Mouse (Mus musculus): ENCODE results near the gene Mef2c. TPM values are rescaled to one million over a fixed set of nuclear protein-coding genes. Genes with fewer than 3 reads are reported as not detected.

The Mef2c gene
- total and polyA plus RNA-seq, 3 experiments, result not detected

GRCm38 (mm10) chr13:83536361-83536760 is 32.5 kb downstream of the Mef2c start:
- Histone ChIP-seq H3K79me2 (ENCODE audit: control insufficient read depth, insufficient read depth, low read length, poor library complexity) (no peaks in the 10 kb centered on the region), H3K9ac (ENCODE audit: control insufficient read depth, low read depth, low read length, poor library complexity, severe bottlenecking) (no peak overlapping the region)
- TF ChIP-seq POLR2A (IDR thresholded peaks at IDR 0.05; ENCODE audit: control insufficient read depth in 1 of 2, insufficient read depth in 1 of 2, low read depth in 1 of 2, low read length in 2 of 2, poor library complexity in 1 of 2) (no peak), BHLHE40 (IDR thresholded peaks at IDR 0.05; ENCODE audit: borderline replicate concordance, low read depth, low read length) (no peak), UBTF (IDR thresholded peaks at IDR 0.05; ENCODE audit: borderline replicate concordance, insufficient read depth, low read depth, low read length) (no peak), NRF1 (IDR thresholded peaks at IDR 0.05; ENCODE audit: insufficient read depth, low read depth, low read length, poor library complexity, severe bottlenecking) (no peak), SIN3A (IDR thresholded peaks at IDR 0.05; ENCODE audit: low read length) (no peak), CTCF (IDR thresholded peaks at IDR 0.05 in 2 of 3, conservative IDR thresholded peaks at IDR 0.05 in 1 of 3; ENCODE audit: control insufficient read depth in 1 of 3, insufficient read depth in 1 of 3, low read depth in 2 of 3, low read length in 3 of 3, poor library complexity in 1 of 3, severe bottlenecking in 1 of 3) (no peak), MEF2A (IDR thresholded peaks at IDR 0.05; ENCODE audit: extremely low read depth, insufficient replicate concordance, low read depth, low read length, poor library complexity, severe bottlenecking) (no peak), TBP (IDR thresholded peaks at IDR 0.05; ENCODE audit: low read depth, low read length) (no peak), MXI1 (IDR thresholded peaks at IDR 0.05; ENCODE audit: low read depth, low read length) (no peak), GATA1 (IDR thresholded peaks at IDR 0.05; ENCODE audit: low read depth, low read length) (no peak), POLR2AphosphoS2 (IDR thresholded peaks at IDR 0.05; ENCODE audit: low read length) (no peak), ZNF384 (IDR thresholded peaks at IDR 0.05; ENCODE audit: low read depth, low read length) (no peak)

GRCm38 (mm10) chr13:83537163-83537562 is 33.3 kb downstream of the Mef2c start:
- TF ChIP-seq HCFC1 (IDR thresholded peaks at IDR 0.05; ENCODE audit: low read depth, low read length) (no peak), ZC3H11A (IDR thresholded peaks at IDR 0.05; ENCODE audit: low read depth, low read length) (no peak), ZNF384 (IDR thresholded peaks at IDR 0.05; ENCODE audit: low read depth, low read length) (no peak), E2F4 (IDR thresholded peaks at IDR 0.05; ENCODE audit: borderline replicate concordance, low read depth, low read length) (no peak), NRF1 (IDR thresholded peaks at IDR 0.05; ENCODE audit: insufficient read depth, low read depth, low read length, poor library complexity, severe bottlenecking) (no peak), TCF12 (IDR thresholded peaks at IDR 0.05; ENCODE audit: low read depth, low read length) (no peak), RCOR1 (IDR thresholded peaks at IDR 0.05; ENCODE audit: low read depth, low read length) (no peak), MYC (IDR thresholded peaks at IDR 0.05; ENCODE audit: low read depth, low read length) (no peak), MAFK (IDR thresholded peaks at IDR 0.05; ENCODE audit: borderline replicate concordance, low read depth, low read length) (no peak), KAT2A (conservative IDR thresholded peaks at IDR 0.05; ENCODE audit: low read depth, low read length) (no peak), POLR2AphosphoS5 (IDR thresholded peaks at IDR 0.05; ENCODE audit: borderline replicate concordance, low read depth, low read length) (no peak)
- Histone ChIP-seq H3K36me3 (ENCODE audit: control insufficient read depth in 1 of 2, insufficient read depth in 2 of 2, low read length in 2 of 2) (peaks cover 0 to 5% of the 10 kb centered on the region in 2 experiments; a peak in 2 of 4 replicates), H3K27me3 (ENCODE audit: control insufficient read depth in 1 of 2, insufficient read depth in 2 of 2, low read length in 2 of 2) (no peaks in the 10 kb centered on the region), H3K9me3 (replicated peaks; ENCODE audit: insufficient read depth, low read length) (no peaks in the 10 kb centered on the region), H3K4me1 (ENCODE audit: control insufficient read depth in 1 of 2, insufficient read depth in 2 of 2, low read length in 2 of 2) (peaks cover 0 to 2% of the 10 kb centered on the region in 2 experiments; a peak in 1 of 4 replicates), H3K79me2 (ENCODE audit: control insufficient read depth, insufficient read depth, low read length, poor library complexity) (no peaks in the 10 kb centered on the region), H3K9ac (ENCODE audit: control insufficient read depth, low read depth, low read length, poor library complexity, severe bottlenecking) (no peak overlapping the region), H3K4me3 (ENCODE audit: control insufficient read depth in 1 of 2, insufficient read depth in 1 of 2, low read depth in 2 of 2, low read length in 2 of 2) (no peak overlapping the region), H3K27ac (ENCODE audit: control insufficient read depth, low read depth, low read length) (no peak overlapping the region)
- DNase-seq (ENCODE audit: low read depth, low spot score), result no peak

More at GRCm38 (mm10) chr13:83536361-83536760, 32.5 kb downstream of the Mef2c start:
- Histone ChIP-seq H3K9me3 (replicated peaks; ENCODE audit: insufficient read depth, low read length) (no peaks in the 10 kb centered on the region), H3K27me3 (ENCODE audit: control insufficient read depth in 1 of 2, insufficient read depth in 2 of 2, low read length in 2 of 2) (no peaks in the 10 kb centered on the region), H3K4me3 (ENCODE audit: control insufficient read depth in 1 of 2, insufficient read depth in 1 of 2, low read depth in 2 of 2, low read length in 2 of 2) (no peak overlapping the region), H3K36me3 (ENCODE audit: control insufficient read depth in 1 of 2, insufficient read depth in 2 of 2, low read length in 2 of 2) (peaks cover 0 to 5% of the 10 kb centered on the region in 2 experiments; a peak in 2 of 4 replicates), H3K27ac (ENCODE audit: control insufficient read depth, low read depth, low read length) (no peak overlapping the region), H3K4me1 (ENCODE audit: control insufficient read depth in 1 of 2, insufficient read depth in 2 of 2, low read length in 2 of 2) (peaks cover 0 to 2% of the 10 kb centered on the region in 2 experiments; a peak in 1 of 4 replicates)
- DNase-seq (ENCODE audit: low read depth, low spot score), result no peak
